Mouse (Mus musculus) brown adipose tissue, adult 24 weeks (tissue): ENCODE results near the gene Clptm1. TPM values are rescaled to one million over a fixed set of nuclear protein-coding genes. Genes with fewer than 3 reads are reported as not detected.
A peak's percentile ranks its signal among the peaks of the same experiment; 100 is the strongest.

Experiments used
- H3K27ac ChIP-seq: fragments of 200-500 bp; replicated peaks from 2 replicates; pipeline ENCODE4 v1.5.1; 2012; ENCODE audit warnings: low read depth, mild to moderate bottlenecking, low read length
- H3K4me1 ChIP-seq: fragments of 200-500 bp; 2 replicates; pipeline ENCODE4 v1.6.1; 2012; ENCODE audit warnings: low read length, mixed read lengths; ENCODE audit not compliant: control insufficient read depth, insufficient read depth, insufficient read length
- H3K4me3 ChIP-seq: fragments of 200-500 bp; 2 replicates; pipeline ENCODE4 v1.5.1; 2012; ENCODE audit warnings: low read depth, mild to moderate bottlenecking, low read length, moderate library complexity; ENCODE audit not compliant: insufficient read depth
- polyA plus RNA-seq: library from polyadenylated mRNA; stranded (reverse); fragments of >200 nt; gene quantifications from 2 replicates; pipeline ENCODE4 v1.2.4, GENCODE M21; 2012; ENCODE audit not compliant: missing spikeins, insufficient read depth, insufficient read length

The Clptm1 gene
- polyA plus RNA-seq, 1 experiment: 77.2 TPM

- Histone ChIP-seq H3K27ac (no peak overlapping the region), H3K4me1 (no peaks in the 10 kb centered on the region), H3K4me3 (no peak overlapping the region)
Measured at GRCm38 (mm10) chr7:19619004-19619801, 45.6 kb downstream of the Clptm1 start.

GRCm38 (mm10) chr7:19615036-19615577, 49.7 kb downstream of the Clptm1 start:
- Histone ChIP-seq H3K4me3 (no peak overlapping the region), H3K4me1 (no peaks in the 10 kb centered on the region)

GRCm38 (mm10) chr7:19610969-19611368, 53.9 kb downstream of the Clptm1 start:
- Histone ChIP-seq H3K4me1 (no peaks in the 10 kb centered on the region), H3K27ac (no peak overlapping the region), H3K4me3 (no peak overlapping the region)

More at GRCm38 (mm10) chr7:19615036-19615577, 49.7 kb downstream of the Clptm1 start:
- no peak overlapping the region for H3K27ac ChIP-seq

- Histone ChIP-seq H3K4me3 (no peak overlapping the region), H3K4me1 (no peaks in the 10 kb centered on the region), H3K27ac (no peak overlapping the region)
Measured at GRCm38 (mm10) chr7:19609641-19610332, 55.0 kb downstream of the Clptm1 start.

- H3K27ac ChIP-seq: no peak overlapping the region
- no peak overlapping the region for H3K4me3 ChIP-seq
- H3K4me1 ChIP-seq: peaks cover 12% of the 10 kb centered on the region
Measured at GRCm38 (mm10) chr7:19607291-19607690, 57.5 kb downstream of the Clptm1 start.

- peaks cover 12% of the 10 kb centered on the region for H3K4me1 ChIP-seq
- H3K27ac ChIP-seq: 0 out of 2 replicates have a peak overlapping the region, but pooled peaks have one; percentile 25
- H3K4me3 ChIP-seq: peak overlapping the region; percentile 42
Measured at GRCm38 (mm10) chr7:19604606-19605214, 60.1 kb downstream of the Clptm1 start.

GRCm38 (mm10) chr7:19603849-19604605, 60.8 kb downstream of the Clptm1 start, which contains the start of gene Clasrp:
Gene Clasrp, minus strand, starts transcription at chr7:19604486.
- H3K4me3 ChIP-seq: peak within 1 kb of the TSS; percentile 89
- peak within 1 kb of the TSS; percentile 42; the same call in 1 of the 2 replicates for H3K27ac ChIP-seq
- H3K4me1 ChIP-seq: peaks cover 12% of the 10 kb centered on the region

GRCm38 (mm10) chr7:19603055-19603454, 61.8 kb downstream of the Clptm1 start:
- peaks cover 12% of the 10 kb centered on the region for H3K4me1 ChIP-seq
- H3K27ac ChIP-seq: no peak overlapping the region
- H3K4me3 ChIP-seq: peak overlapping the region; percentile 89; the same call in 1 of the 2 replicates

- peaks cover 12% of the 10 kb centered on the region for H3K4me1 ChIP-seq
- no peak overlapping the region for H3K4me3 ChIP-seq
- H3K27ac ChIP-seq: no peak overlapping the region
Measured at GRCm38 (mm10) chr7:19600562-19600961, 64.3 kb downstream of the Clptm1 start.

- Histone ChIP-seq H3K27ac (no peak overlapping the region), H3K4me1 (no peaks in the 10 kb centered on the region), H3K4me3 (no peak overlapping the region)
Measured at GRCm38 (mm10) chr7:19593061-19593730, 71.6 kb downstream of the Clptm1 start.

GRCm38 (mm10) chr7:19589917-19590316, 74.9 kb downstream of the Clptm1 start:
- no peak overlapping the region for H3K27ac ChIP-seq
- no peak overlapping the region for H3K4me3 ChIP-seq
- no peaks in the 10 kb centered on the region for H3K4me1 ChIP-seq

- Histone ChIP-seq H3K4me3 (no peak overlapping the region), H3K4me1 (no peaks in the 10 kb centered on the region), H3K27ac (no peak overlapping the region)
Measured at GRCm38 (mm10) chr7:19589207-19589606, 75.6 kb downstream of the Clptm1 start.

- H3K4me3 ChIP-seq: no peak overlapping the region
- H3K4me1 ChIP-seq: no peaks in the 10 kb centered on the region
- no peak overlapping the region for H3K27ac ChIP-seq
Measured at GRCm38 (mm10) chr7:19586269-19586668, 78.6 kb downstream of the Clptm1 start.
